Mouse (Mus musculus) ES-E14 (cell line): ENCODE measurements around the gene Gprc5c. TPM values are rescaled to one million over a fixed set of nuclear protein-coding genes. Genes with fewer than 3 reads are reported as not detected.

ENCODE experiments used
- DNase-seq: peaks from one replicate; pipeline ENCODE4 v3.0.0-alpha.2; 2013; ENCODE audit warnings: low read depth, low spot score
- H3K27ac ChIP-seq: 2 replicates; pipeline ENCODE4 v1.5.1; 2012; ENCODE audit warnings: low read depth, mild to moderate bottlenecking, low read length, moderate library complexity, mixed read lengths; ENCODE audit not compliant: poor library complexity, insufficient read depth, severe bottlenecking
- H3K36me3 ChIP-seq: 2 replicates; pipeline ENCODE4 v1.6.1; 2012; ENCODE audit warnings: mild to moderate bottlenecking, low read length, moderate library complexity, mixed read lengths; ENCODE audit not compliant: control insufficient read depth, poor library complexity, insufficient read depth, severe bottlenecking
- H3K4me1 ChIP-seq, 2 experiments: fragments of 150-350 bp in 1 of 2; sonication (generic) in 1 of 2; 2 replicates each; pipeline ENCODE4 v1.6.1; 2012; ENCODE audit warnings: low read length in 2 of 2, mild to moderate bottlenecking in 1 of 2, mixed read lengths in 1 of 2; ENCODE audit not compliant: control insufficient read depth in 2 of 2, insufficient read depth in 2 of 2, poor library complexity in 1 of 2
- H3K4me3 ChIP-seq, 2 experiments: fragments of 150-350 bp in 1 of 2; sonication (generic) in 1 of 2; 2 replicates each; pipeline ENCODE4 v1.5.1; 2012; ENCODE audit warnings: low read length in 2 of 2, low read depth in 1 of 2, mild to moderate bottlenecking in 1 of 2, mixed read lengths in 1 of 2; ENCODE audit not compliant: insufficient read depth in 1 of 2, poor library complexity in 1 of 2, severe bottlenecking in 1 of 2
- H3K9ac ChIP-seq: 2 replicates; pipeline ENCODE4 v1.6.1; 2012; ENCODE audit warnings: low read depth, mild to moderate bottlenecking, low read length, mixed read lengths; ENCODE audit not compliant: poor library complexity, insufficient read depth, severe bottlenecking
- H3K9me3 ChIP-seq: fragments of 150-350 bp; sonication (generic); 2 replicates; pipeline ENCODE4 v1.6.1; 2012; ENCODE audit warnings: low read depth, mild to moderate bottlenecking, low read length; ENCODE audit not compliant: control insufficient read depth, insufficient read depth
- CHD2 ChIP-seq: IDR thresholded peaks from 2 replicates; pipeline ENCODE4 v1.6.1; 2014; ENCODE audit warnings: mild to moderate bottlenecking, low read depth, low read length, inconsistent platforms
- HCFC1 ChIP-seq: IDR thresholded peaks from 2 replicates; pipeline ENCODE4 v1.6.1; 2012; ENCODE audit warnings: low read length, inconsistent platforms, borderline replicate concordance; ENCODE audit not compliant: insufficient read depth
- MAFK ChIP-seq: IDR thresholded peaks from 2 replicates; pipeline ENCODE4 v1.6.1; 2014; ENCODE audit warnings: mild to moderate bottlenecking, low read depth, low read length, inconsistent platforms; ENCODE audit not compliant: insufficient read depth
- ZC3H11A ChIP-seq: IDR thresholded peaks from 2 replicates; pipeline ENCODE4 v1.6.1; 2012; ENCODE audit warnings: low read depth, mild to moderate bottlenecking, inconsistent platforms, low read length, borderline replicate concordance
- ZNF384 ChIP-seq: IDR thresholded peaks from 2 replicates; pipeline ENCODE4 v1.6.1; 2012; ENCODE audit warnings: low read depth, low read length, inconsistent platforms
- in situ Hi-C, 2 experiments: fragments of 600-800 bp; cut with MboI; formaldehyde crosslinking; loops; one replicate each; pipeline ENCODE4 v1.15.1; 2025; ENCODE audit warnings: low sequenced_read_pairs in 2 of 2, inconsistent platforms in 1 of 2; ENCODE audit not compliant: unreplicated experiment in 2 of 2
- total RNA-seq: library from RNA; depleted of rRNA; stranded (reverse); fragments of 300-350 nt; gene quantifications from 2 replicates; pipeline ENCODE4 v1.2.3, GENCODE M21; 2012

Gprc5c gene
- total RNA-seq, 1 experiment = 35.9 TPM

DNA sequence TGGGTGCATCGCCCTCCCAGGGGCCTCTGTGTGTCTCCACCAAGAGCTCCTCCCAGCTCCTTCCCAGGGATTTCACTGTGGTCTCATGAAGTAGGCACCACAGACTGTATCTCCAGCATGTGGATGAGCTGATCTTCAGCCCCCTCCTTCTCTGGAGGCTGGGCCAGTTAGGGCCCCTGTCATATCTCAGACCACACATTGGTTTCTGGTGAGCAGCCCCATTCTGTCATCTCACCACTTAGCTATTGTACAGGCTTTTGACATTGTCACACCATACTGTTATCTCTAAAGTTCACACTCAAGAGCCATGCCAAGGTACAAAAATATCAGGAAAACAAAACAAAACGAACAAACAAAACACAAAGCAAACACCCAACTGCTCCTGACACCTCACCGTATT, 45.1 kb downstream of the Gprc5c start:
- Histone ChIP-seq H3K27ac (no peak overlapping the region), H3K36me3 (no peaks in the 10 kb centered on the region), H3K4me1 (no peaks in the 10 kb centered on the region), H3K9me3 (no peaks in the 10 kb centered on the region), H3K4me3 (no peak overlapping the region), H3K9ac (no peak overlapping the region)
- no peak for TF ChIP-seq CHD2
- no peak for TF ChIP-seq MAFK
- TF ChIP-seq HCFC1 = no peak
- TF ChIP-seq ZC3H11A = no peak
- TF ChIP-seq ZNF384 = no peak
- in situ Hi-C loops = no loop called here
- DNase-seq = no peak

DNA sequence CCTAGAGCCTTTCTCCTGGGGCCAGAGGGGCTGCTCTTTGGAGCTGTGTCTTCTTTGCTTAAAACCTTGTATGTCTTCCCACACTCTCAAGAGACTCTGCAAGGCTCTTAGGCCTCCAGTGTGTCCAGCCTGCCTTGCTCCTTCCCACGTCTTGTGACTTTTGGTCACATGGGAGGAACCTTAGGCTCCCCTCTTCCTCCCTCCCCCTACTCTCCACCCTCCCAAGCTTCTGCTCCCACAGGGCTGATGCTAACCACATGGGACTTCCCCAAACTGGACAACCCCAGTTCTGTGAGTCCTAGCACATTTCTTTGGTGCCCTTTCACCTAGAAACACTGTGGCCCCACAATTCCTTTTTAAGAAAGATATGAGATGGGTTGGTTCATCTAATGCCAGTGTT, 47.1 kb downstream of the Gprc5c start:
- no peaks in the 10 kb centered on the region for H3K4me1 ChIP-seq
- no peak overlapping the region for H3K4me3 ChIP-seq
- no peak for DNase-seq
- no peaks in the 10 kb centered on the region for H3K36me3 ChIP-seq
- in situ Hi-C loops = no loop called here
- H3K27ac ChIP-seq = no peak overlapping the region
- TF ChIP-seq HCFC1 (no peak), CHD2 (no peak), ZNF384 (no peak), ZC3H11A (no peak), MAFK (no peak)
- H3K9ac ChIP-seq = no peak overlapping the region
- no peaks in the 10 kb centered on the region for H3K9me3 ChIP-seq

DNA sequence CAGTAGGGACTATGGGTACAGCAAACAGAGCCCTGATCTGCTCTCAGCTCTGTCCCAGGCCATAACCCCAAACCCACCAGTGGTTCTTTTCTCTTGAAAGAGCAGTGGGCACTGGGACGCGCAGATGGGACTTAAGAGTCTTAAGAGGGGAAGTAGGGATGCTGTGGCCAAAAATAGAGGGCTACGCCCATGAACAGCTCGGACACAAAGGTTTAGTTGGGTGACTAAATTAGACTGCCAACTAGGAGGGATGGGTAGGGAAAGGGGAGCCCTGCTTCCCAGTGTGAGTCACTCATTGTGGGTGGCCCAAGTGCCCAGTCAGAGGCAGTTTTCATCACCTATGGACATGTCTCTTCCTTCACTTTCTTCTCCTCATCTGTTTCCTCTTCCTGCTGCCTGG, 52.3 kb downstream of the Gprc5c start:
- TF ChIP-seq ZC3H11A (no peak), HCFC1 (no peak), MAFK (no peak), ZNF384 (no peak), CHD2 (no peak)
- in situ Hi-C loops = loop anchor here in 1 of 2 experiments (25.0 kb wide), 1 partner anchor 166 kb away; the partner anchor contains the start of gene Dnaic2
- no peak overlapping the region for H3K4me3 ChIP-seq

DNA sequence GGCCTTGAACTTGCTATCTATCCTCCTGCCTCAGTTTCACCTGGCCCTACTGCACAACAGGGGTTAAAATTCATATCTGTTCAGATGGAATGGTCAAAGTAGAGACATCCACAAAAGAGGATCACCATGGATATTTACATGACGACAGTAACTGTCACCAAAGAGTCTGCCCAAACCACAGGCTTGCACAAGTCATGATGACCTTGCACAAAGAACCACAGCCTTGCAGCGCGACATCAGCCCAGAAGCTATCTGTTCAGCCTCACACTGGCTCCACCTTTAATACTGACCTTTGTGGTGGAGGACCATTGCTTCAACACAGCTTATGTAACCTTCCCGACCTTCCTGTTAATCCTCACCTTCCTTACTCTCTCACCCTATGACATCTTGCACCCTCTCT, 56.6 kb downstream of the Gprc5c start:
- TF ChIP-seq HCFC1 (no peak), CHD2 (no peak), ZC3H11A (no peak), ZNF384 (no peak), MAFK (no peak)
- Histone ChIP-seq H3K4me1 (no peaks in the 10 kb centered on the region), H3K9me3 (no peaks in the 10 kb centered on the region), H3K36me3 (no peaks in the 10 kb centered on the region), H3K27ac (no peak overlapping the region), H3K9ac (no peak overlapping the region), H3K4me3 (no peak overlapping the region)
- no peak for DNase-seq
- in situ Hi-C loops = loop anchor here in 1 of 2 experiments (25.0 kb wide), 1 partner anchor 170 kb away; the partner anchor contains the start of gene Dnaic2

More for the DNA sequence above, 52.3 kb downstream of the Gprc5c start:
- Histone ChIP-seq H3K27ac (no peak overlapping the region), H3K9me3 (no peaks in the 10 kb centered on the region), H3K9ac (no peak overlapping the region), H3K4me1 (no peaks in the 10 kb centered on the region), H3K36me3 (no peaks in the 10 kb centered on the region)
- DNase-seq = no peak
